Mouse (Mus musculus): ENCODE data around the gene Cd3g. TPM values are rescaled to one million over a fixed set of nuclear protein-coding genes. Genes with fewer than 3 reads are reported as not detected.
A peak's percentile ranks its signal among the peaks of the same experiment; 100 is the strongest.

The Cd3g gene
- total and polyA plus RNA-seq, 3 experiments = 0.10 to 0.22 TPM; not detected in 1

DNA sequence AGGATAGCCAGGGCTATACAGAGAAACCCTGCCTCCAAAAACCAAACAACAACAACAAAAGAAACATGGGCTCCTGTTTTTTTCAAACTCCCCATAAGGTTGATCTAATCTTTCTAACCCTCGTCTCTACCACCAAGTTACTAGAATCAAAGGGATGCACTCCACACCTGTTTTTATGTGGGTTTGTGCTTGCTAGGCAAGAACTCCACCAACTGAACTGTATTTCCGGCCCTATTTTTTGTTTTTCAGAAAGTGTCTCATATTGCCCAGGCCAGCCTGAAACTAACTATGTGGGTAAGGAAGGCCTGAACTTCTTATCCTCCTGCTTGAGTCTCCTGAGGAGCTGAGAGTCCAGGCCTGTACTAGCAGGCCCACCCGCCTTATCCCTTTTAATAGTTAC, 25.8 kb downstream of the Cd3g start:
- Histone ChIP-seq H3K4me1 (ENCODE audit: insufficient read depth, low read depth, low read length) (no peaks in the 10 kb centered on the region), H3K36me3 (replicated peaks) (peaks cover 93% of the 10 kb centered on the region), H3K9me3 (replicated peaks) (no peaks in the 10 kb centered on the region), H3K4me3 (ENCODE audit: low read depth, low read length) (no peak overlapping the region), H3K27me3 (ENCODE audit: insufficient read depth, low read length) (no peaks in the 10 kb centered on the region)
- TF ChIP-seq TAL1 (conservative IDR thresholded peaks at IDR 0.05; ENCODE audit: low read depth, low read length) (no peak), GATA1 (IDR thresholded peaks at IDR 0.05; ENCODE audit: borderline replicate concordance, low read length) (no peak), GATA2 (IDR thresholded peaks at IDR 0.05; ENCODE audit: borderline replicate concordance, low read depth, low read length) (no peak), POLR2AphosphoS5 (IDR thresholded peaks at IDR 0.05; ENCODE audit: insufficient replicate concordance, low read depth, low read length) (no peak), CTCF (IDR thresholded peaks at IDR 0.05; ENCODE audit: low read depth, low read length) (no peak)
- DNase-seq (ENCODE audit: low spot score) (no peak), ATAC-seq (ENCODE audit: extremely low read depth, insufficient number of reproducible peaks, low FRiP score, poor library complexity, severe bottlenecking) (no peak)

DNA sequence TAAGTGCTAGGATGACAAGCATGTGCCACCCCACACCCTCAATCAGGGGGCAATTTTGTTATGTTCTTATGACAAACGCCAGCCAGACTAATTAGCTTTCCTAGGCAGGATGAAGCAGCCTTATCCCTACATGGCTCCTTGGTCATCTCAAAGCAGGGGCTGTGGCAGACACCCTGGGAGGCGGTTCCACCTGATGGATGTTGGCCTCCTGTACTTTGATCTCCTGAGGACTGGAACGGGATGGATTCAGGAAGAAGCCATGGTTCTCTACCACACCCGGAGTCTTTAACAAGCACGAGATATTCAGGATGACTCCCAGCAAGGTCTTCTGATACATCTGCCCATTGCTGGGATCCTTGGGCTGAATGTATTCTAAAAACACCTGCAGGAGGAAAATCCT, 32.4 kb downstream of the Cd3g start:
- TF ChIP-seq CTCF (IDR thresholded peaks at IDR 0.05; ENCODE audit: low read depth, low read length) (no peak), TAL1 (conservative IDR thresholded peaks at IDR 0.05; ENCODE audit: low read depth, low read length) (no peak), GATA1 (IDR thresholded peaks at IDR 0.05; ENCODE audit: borderline replicate concordance, low read length) (no peak), GATA2 (IDR thresholded peaks at IDR 0.05; ENCODE audit: borderline replicate concordance, low read depth, low read length) (no peak), POLR2AphosphoS5 (IDR thresholded peaks at IDR 0.05; ENCODE audit: insufficient replicate concordance, low read depth, low read length) (no peak)
- H3K4me1 ChIP-seq (ENCODE audit: insufficient read depth, low read depth, low read length) = no peaks in the 10 kb centered on the region
- DNase-seq (ENCODE audit: low spot score) = no peak
- peaks cover 96% of the 10 kb centered on the region for H3K36me3 ChIP-seq (replicated peaks)
- no peak for ATAC-seq (ENCODE audit: extremely low read depth, insufficient number of reproducible peaks, low FRiP score, poor library complexity, severe bottlenecking)
- no peaks in the 10 kb centered on the region for H3K27me3 ChIP-seq (ENCODE audit: insufficient read depth, low read length)
- no peaks in the 10 kb centered on the region for H3K9me3 ChIP-seq (replicated peaks)
- H3K4me3 ChIP-seq (ENCODE audit: low read depth, low read length) = no peak overlapping the region

DNA sequence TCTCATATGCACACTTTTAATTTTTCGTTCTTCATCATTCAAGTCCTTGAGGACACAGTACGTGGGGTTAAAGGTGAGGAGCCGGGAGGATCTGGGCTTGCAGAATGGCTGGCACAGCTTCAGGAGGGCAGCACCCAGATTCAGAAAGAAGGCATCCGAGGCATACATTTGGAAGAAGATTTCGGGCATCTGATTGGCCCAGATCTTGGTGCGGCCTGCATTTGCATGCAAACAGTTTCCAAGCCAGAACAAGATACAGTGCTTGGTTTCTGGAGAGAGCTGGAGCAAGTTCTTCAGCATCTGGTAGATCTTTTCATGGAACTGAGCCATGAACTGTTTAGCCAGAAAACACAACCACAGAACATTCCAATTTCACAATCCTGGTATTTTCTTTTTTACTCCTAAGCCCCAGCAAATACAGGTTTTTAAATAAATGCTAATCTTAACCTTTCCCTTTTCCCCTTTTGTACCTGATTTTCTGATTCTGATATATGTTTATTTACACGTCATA, 34.0 kb downstream of the Cd3g start:
- peaks cover 96% of the 10 kb centered on the region for H3K36me3 ChIP-seq (replicated peaks)

DNA sequence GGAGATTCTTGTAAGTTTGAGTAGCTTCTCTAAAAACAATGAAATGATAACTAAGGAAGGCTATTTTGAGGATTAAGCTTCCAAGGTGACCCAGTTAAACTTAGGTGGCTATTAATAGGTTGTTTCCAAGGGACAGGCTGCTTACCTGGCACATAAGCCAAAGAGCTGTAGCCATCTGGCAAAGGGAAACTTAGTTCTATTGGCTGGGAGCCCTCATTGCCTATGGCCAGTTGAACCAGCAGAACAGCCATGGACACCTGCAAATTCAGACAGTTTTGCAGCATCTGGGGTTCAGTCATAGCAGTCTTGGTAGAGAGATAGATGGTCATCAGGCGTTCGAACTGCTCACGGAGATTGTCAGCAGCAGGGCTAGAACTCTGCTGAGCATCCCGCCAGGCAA, 37.8 kb downstream of the Cd3g start:
- no peaks in the 10 kb centered on the region for H3K9me3 ChIP-seq (replicated peaks)
- H3K4me1 ChIP-seq (ENCODE audit: insufficient read depth, low read depth, low read length) = no peaks in the 10 kb centered on the region
- H3K27me3 ChIP-seq (ENCODE audit: insufficient read depth, low read length) = no peaks in the 10 kb centered on the region
- TF ChIP-seq GATA2 (IDR thresholded peaks at IDR 0.05; ENCODE audit: borderline replicate concordance, low read depth, low read length) = no peak
- TF ChIP-seq GATA1 (IDR thresholded peaks at IDR 0.05; ENCODE audit: borderline replicate concordance, low read length) = no peak
- TF ChIP-seq TAL1 (conservative IDR thresholded peaks at IDR 0.05; ENCODE audit: low read depth, low read length) = no peak
- no peak for TF ChIP-seq POLR2AphosphoS5 (IDR thresholded peaks at IDR 0.05; ENCODE audit: insufficient replicate concordance, low read depth, low read length)
- TF ChIP-seq CTCF (IDR thresholded peaks at IDR 0.05; ENCODE audit: low read depth, low read length) = no peak
- DNase-seq (ENCODE audit: low spot score) (no peak), ATAC-seq (ENCODE audit: extremely low read depth, insufficient number of reproducible peaks, low FRiP score, poor library complexity, severe bottlenecking) (no peak)
- H3K4me3 ChIP-seq (ENCODE audit: low read depth, low read length) = no peak overlapping the region
- H3K36me3 ChIP-seq (replicated peaks) = peaks cover 96% of the 10 kb centered on the region

More for the DNA sequence above, 34.0 kb downstream of the Cd3g start:
- H3K9me3 ChIP-seq (replicated peaks) = no peaks in the 10 kb centered on the region
- no peak for TF ChIP-seq GATA1 (IDR thresholded peaks at IDR 0.05; ENCODE audit: borderline replicate concordance, low read length)
- TF ChIP-seq TAL1 (conservative IDR thresholded peaks at IDR 0.05; ENCODE audit: low read depth, low read length) = no peak
- TF ChIP-seq GATA2 (IDR thresholded peaks at IDR 0.05; ENCODE audit: borderline replicate concordance, low read depth, low read length) = no peak
- TF ChIP-seq POLR2AphosphoS5 (IDR thresholded peaks at IDR 0.05; ENCODE audit: insufficient replicate concordance, low read depth, low read length) = no peak
- no peak for TF ChIP-seq CTCF (IDR thresholded peaks at IDR 0.05; ENCODE audit: low read depth, low read length)
- H3K27me3 ChIP-seq (ENCODE audit: insufficient read depth, low read length) = no peaks in the 10 kb centered on the region
- H3K4me1 ChIP-seq (ENCODE audit: insufficient read depth, low read depth, low read length) = no peaks in the 10 kb centered on the region
- ATAC-seq (ENCODE audit: extremely low read depth, insufficient number of reproducible peaks, low FRiP score, poor library complexity, severe bottlenecking) = no peak
- no peak overlapping the region for H3K4me3 ChIP-seq (ENCODE audit: low read depth, low read length)
- no peak for DNase-seq (ENCODE audit: low spot score)

DNA sequence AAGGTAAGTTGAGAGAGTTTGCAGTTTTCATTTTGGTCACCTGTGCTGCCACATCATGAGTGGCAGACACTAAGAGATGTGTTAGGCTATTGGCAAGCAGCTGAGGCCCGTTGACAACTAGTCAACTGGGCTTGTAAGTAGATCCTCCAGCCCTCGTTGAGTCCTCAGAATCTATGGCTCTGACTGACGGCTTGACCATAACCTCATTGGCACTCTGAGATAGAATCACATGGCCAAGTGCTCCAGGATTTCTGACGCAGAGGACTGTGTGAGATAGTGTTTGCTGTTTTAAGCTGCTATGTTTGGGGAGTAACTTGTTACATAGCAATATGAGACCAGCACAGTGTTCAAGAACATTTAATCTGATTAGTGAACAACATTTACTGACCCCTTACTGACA, 38.5 kb downstream of the Cd3g start:
- H3K4me3 ChIP-seq (ENCODE audit: low read depth, low read length) = no peak overlapping the region
- DNase-seq (ENCODE audit: low spot score) = no peak
- H3K9me3 ChIP-seq (replicated peaks) = no peaks in the 10 kb centered on the region
- no peaks in the 10 kb centered on the region for H3K27me3 ChIP-seq (ENCODE audit: insufficient read depth, low read length)
- H3K4me1 ChIP-seq (ENCODE audit: insufficient read depth, low read depth, low read length) = no peaks in the 10 kb centered on the region
- no peak for TF ChIP-seq TAL1 (conservative IDR thresholded peaks at IDR 0.05; ENCODE audit: low read depth, low read length)
- TF ChIP-seq POLR2AphosphoS5 (IDR thresholded peaks at IDR 0.05; ENCODE audit: insufficient replicate concordance, low read depth, low read length) = no peak
- peaks cover 96% of the 10 kb centered on the region for H3K36me3 ChIP-seq (replicated peaks)
- ATAC-seq (ENCODE audit: extremely low read depth, insufficient number of reproducible peaks, low FRiP score, poor library complexity, severe bottlenecking) = no peak

DNA sequence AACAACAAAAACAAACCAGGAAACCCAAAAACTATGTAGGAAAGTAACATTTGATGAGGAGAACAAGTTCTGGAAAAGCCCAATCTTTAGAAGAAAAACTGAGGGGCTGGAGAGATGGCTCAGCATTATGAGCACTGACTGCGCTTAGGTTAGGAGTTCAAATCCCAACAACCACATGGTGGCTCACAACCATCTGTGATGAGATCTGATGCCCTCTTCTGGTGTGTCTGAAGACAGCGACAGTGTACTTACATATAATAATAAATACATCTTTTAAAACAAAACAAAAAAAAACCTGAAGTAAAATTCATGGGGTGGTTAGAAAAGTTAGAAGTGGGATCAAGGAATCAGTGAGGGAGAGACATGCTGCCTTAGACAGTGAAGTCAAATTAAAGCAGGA, 58.7 kb downstream of the Cd3g start:
- DNase-seq (ENCODE audit: low spot score) (no peak), ATAC-seq (ENCODE audit: extremely low read depth, insufficient number of reproducible peaks, low FRiP score, poor library complexity, severe bottlenecking) (no peak)
- Histone ChIP-seq H3K9me3 (replicated peaks) (no peaks in the 10 kb centered on the region), H3K27me3 (ENCODE audit: insufficient read depth, low read length) (no peaks in the 10 kb centered on the region), H3K4me1 (ENCODE audit: insufficient read depth, low read depth, low read length) (peaks cover 20% of the 10 kb centered on the region; the same call in 1 of the 2 replicates), H3K4me3 (ENCODE audit: low read depth, low read length) (peak overlapping the region; percentile 99; the same call in 1 of the 2 replicates), H3K36me3 (replicated peaks) (peaks cover 35% of the 10 kb centered on the region)
- TF ChIP-seq POLR2AphosphoS5 (IDR thresholded peaks at IDR 0.05; ENCODE audit: insufficient replicate concordance, low read depth, low read length) = no peak
- no peak for TF ChIP-seq TAL1 (conservative IDR thresholded peaks at IDR 0.05; ENCODE audit: low read depth, low read length)
- TF ChIP-seq GATA2 (IDR thresholded peaks at IDR 0.05; ENCODE audit: borderline replicate concordance, low read depth, low read length) = no peak
- TF ChIP-seq CTCF (IDR thresholded peaks at IDR 0.05; ENCODE audit: low read depth, low read length) = no peak
- no peak for TF ChIP-seq GATA1 (IDR thresholded peaks at IDR 0.05; ENCODE audit: borderline replicate concordance, low read length)
